Mouse (Mus musculus) E14TG2a.4 (cell line): ENCODE data around the gene Pcif1.

Experiments used
- CTCF ChIP-seq: conservative IDR thresholded peaks from 2 replicates; pipeline ENCODE4 v1.5.1; 2014; ENCODE audit warnings: low read length
- NANOG ChIP-seq: IDR thresholded peaks from 2 replicates; pipeline ENCODE4 v1.6.1; 2014; ENCODE audit warnings: borderline replicate concordance, low read length, mixed read lengths
- POU5F1 ChIP-seq: IDR thresholded peaks from 2 replicates; pipeline ENCODE4 v1.6.1; 2014; ENCODE audit warnings: low read length, borderline replicate concordance

DNA sequence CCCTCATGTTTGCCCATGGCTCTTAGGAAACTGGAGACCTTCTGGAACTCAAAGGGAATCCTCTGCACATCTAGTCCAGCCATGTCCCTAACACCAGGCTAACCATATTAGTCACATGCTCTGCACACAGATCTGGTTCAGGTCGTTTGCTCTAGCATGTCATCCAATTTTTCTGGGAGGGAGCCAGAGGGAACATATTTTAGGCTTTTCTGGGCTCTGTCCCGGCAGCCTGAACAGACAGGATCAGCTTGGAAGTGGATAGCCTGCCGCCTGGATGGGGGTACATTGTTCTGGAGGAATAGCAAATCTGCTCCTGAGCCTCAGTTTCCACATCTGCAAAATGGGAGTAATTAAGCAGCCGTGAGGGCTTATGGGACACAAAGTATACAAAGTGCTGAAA, 18.0 kb upstream of the Pcif1 start:
- TF ChIP-seq CTCF (no peak), POU5F1 (no peak), NANOG (no peak)
